Mouse (Mus musculus): Measurements from ENCODE around the gene Hook2. TPM values are rescaled to one million over a fixed set of nuclear protein-coding genes. Genes with fewer than 3 reads are reported as not detected.
A peak's percentile ranks its signal among the peaks of the same experiment; 100 is the strongest.

Hook2 gene
- polyA plus RNA-seq, 2 experiments: 3.2 to 4.3 TPM

GRCm38 (mm10) chr8:85036381-85036717 lies 45.9 kb downstream of the Hook2 start:
- ATAC-seq (ENCODE audit: insufficient read depth): peak; percentile 34
- 0% methylated on average over 9 of the region's 9 CpGs for WGBS (ENCODE audit: insufficient replicate concordance)
- no peaks in the 10 kb centered on the region for H3K27me3 ChIP-seq (ENCODE audit: control insufficient read depth, insufficient read depth, low read length)
- no peak for DNase-seq (ENCODE audit: low read depth in 3 of 3, low spot score in 3 of 3)
- peaks cover 34% of the 10 kb centered on the region for H3K36me3 ChIP-seq (replicated peaks; ENCODE audit: control insufficient read depth, insufficient read depth, low read depth)
- peak overlapping the region; percentile 79 to 91 for H3K4me3 ChIP-seq (ENCODE audit: insufficient read depth in 1 of 2, low read depth in 2 of 2, low read length in 2 of 2)
- H3K9ac ChIP-seq (replicated peaks): peak overlapping the region; percentile 75
- TF ChIP-seq EP300 (IDR thresholded peaks at IDR 0.05; ENCODE audit: low read depth) (no peak), CTCF (IDR thresholded peaks at IDR 0.05; ENCODE audit: low read depth) (no peak)
- peak overlapping the region; percentile 75 for H3K27ac ChIP-seq
- peak overlapping the region; percentile 98 for H3K4me2 ChIP-seq (ENCODE audit: low read depth)
- H3K4me1 ChIP-seq (replicated peaks; ENCODE audit: control insufficient read depth in 2 of 2, insufficient read depth in 2 of 2, low read length in 1 of 2): peaks cover 15 to 18% of the 10 kb centered on the region in 2 experiments
- no peaks in the 10 kb centered on the region for H3K9me3 ChIP-seq (ENCODE audit: control insufficient read depth, low read length)

- Histone ChIP-seq H3K27me3 (ENCODE audit: control insufficient read depth, insufficient read depth, low read length) (no peaks in the 10 kb centered on the region), H3K27ac (peak within 1 kb of the TSS; percentile 75), H3K9me3 (ENCODE audit: control insufficient read depth, low read length) (no peaks in the 10 kb centered on the region), H3K4me1 (replicated peaks; ENCODE audit: control insufficient read depth in 2 of 2, insufficient read depth in 2 of 2, low read length in 1 of 2) (peaks cover 15 to 18% of the 10 kb centered on the region in 2 experiments), H3K9ac (replicated peaks) (peak within 1 kb of the TSS; percentile 88), H3K4me2 (ENCODE audit: low read depth) (peak within 1 kb of the TSS; percentile 98), H3K36me3 (replicated peaks; ENCODE audit: control insufficient read depth, insufficient read depth, low read depth) (peaks cover 35% of the 10 kb centered on the region), H3K4me3 (ENCODE audit: insufficient read depth in 1 of 2, low read depth in 2 of 2, low read length in 2 of 2) (peak within 1 kb of the TSS; percentile 79 to 91)
- TF ChIP-seq EP300 (IDR thresholded peaks at IDR 0.05; ENCODE audit: low read depth) (no peak), CTCF (IDR thresholded peaks at IDR 0.05; ENCODE audit: low read depth) (no peak)
- ATAC-seq (ENCODE audit: insufficient read depth) (peak; percentile 87), DNase-seq (ENCODE audit: low read depth in 3 of 3, low spot score in 3 of 3) (peak; percentile 95 to 97 (median 96))
- under 1% methylated on average over 59 of the region's 59 CpGs for WGBS (ENCODE audit: insufficient replicate concordance)
Measured at GRCm38 (mm10) chr8:85036718-85037365, 46.4 kb downstream of the Hook2 start, which contains the start of gene Tnpo2. TSS of gene Tnpo2 (plus strand) at chr8:85036915.

GRCm38 (mm10) chr8:85037366-85037680 lies 46.9 kb downstream of the Hook2 start:
- peaks cover 36% of the 10 kb centered on the region for H3K36me3 ChIP-seq (replicated peaks; ENCODE audit: control insufficient read depth, insufficient read depth, low read depth)
- TF ChIP-seq EP300 (IDR thresholded peaks at IDR 0.05; ENCODE audit: low read depth) (no peak), CTCF (IDR thresholded peaks at IDR 0.05; ENCODE audit: low read depth) (no peak)
- ATAC-seq (ENCODE audit: insufficient read depth) (peak; percentile 27), DNase-seq (ENCODE audit: low read depth in 3 of 3, low spot score in 3 of 3) (no peak)
- H3K4me1 ChIP-seq (replicated peaks; ENCODE audit: control insufficient read depth in 2 of 2, insufficient read depth in 2 of 2, low read length in 1 of 2): peaks cover 15 to 18% of the 10 kb centered on the region in 2 experiments
- H3K4me3 ChIP-seq (ENCODE audit: insufficient read depth in 1 of 2, low read depth in 2 of 2, low read length in 2 of 2): peak overlapping the region; percentile 79 to 90
- H3K27me3 ChIP-seq (ENCODE audit: control insufficient read depth, insufficient read depth, low read length): no peaks in the 10 kb centered on the region
- peak overlapping the region; percentile 88 for H3K9ac ChIP-seq (replicated peaks)
- peak overlapping the region; percentile 98 for H3K4me2 ChIP-seq (ENCODE audit: low read depth)
- WGBS (ENCODE audit: insufficient replicate concordance): under 1% methylated on average over 14 of the region's 14 CpGs
- no peaks in the 10 kb centered on the region for H3K9me3 ChIP-seq (ENCODE audit: control insufficient read depth, low read length)
- peak overlapping the region; percentile 72 for H3K27ac ChIP-seq

- Histone ChIP-seq H3K4me2 (ENCODE audit: low read depth) (peak overlapping the region; percentile 98), H3K36me3 (replicated peaks; ENCODE audit: control insufficient read depth, insufficient read depth, low read depth) (peaks cover 32% of the 10 kb centered on the region), H3K27me3 (ENCODE audit: control insufficient read depth, insufficient read depth, low read length) (no peaks in the 10 kb centered on the region), H3K4me3 (ENCODE audit: insufficient read depth in 1 of 2, low read depth in 2 of 2, low read length in 2 of 2) (peak overlapping the region; percentile 79 to 90), H3K27ac (peak overlapping the region; percentile 72), H3K9ac (replicated peaks) (peak overlapping the region; percentile 88), H3K9me3 (ENCODE audit: control insufficient read depth, low read length) (no peaks in the 10 kb centered on the region), H3K4me1 (replicated peaks; ENCODE audit: control insufficient read depth in 2 of 2, insufficient read depth in 2 of 2, low read length in 1 of 2) (peaks cover 15 to 18% of the 10 kb centered on the region in 2 experiments)
- TF ChIP-seq CTCF (IDR thresholded peaks at IDR 0.05; ENCODE audit: low read depth): no peak
- no peak for TF ChIP-seq EP300 (IDR thresholded peaks at IDR 0.05; ENCODE audit: low read depth)
- peak; percentile 36 for ATAC-seq (ENCODE audit: insufficient read depth)
- peak in 1 of 3 experiments; percentile 57 for DNase-seq (ENCODE audit: low read depth in 3 of 3, low spot score in 3 of 3)
- under 1% methylated on average over 57 of the region's 57 CpGs for WGBS (ENCODE audit: insufficient replicate concordance)
Measured at GRCm38 (mm10) chr8:85037681-85038531, 47.5 kb downstream of the Hook2 start.

- Histone ChIP-seq H3K4me1 (replicated peaks; ENCODE audit: control insufficient read depth in 2 of 2, insufficient read depth in 2 of 2, low read length in 1 of 2) (peaks cover 2 to 6% of the 10 kb centered on the region in 2 experiments; a peak in 3 of 4 replicates), H3K9me3 (ENCODE audit: control insufficient read depth, low read length) (no peaks in the 10 kb centered on the region), H3K27me3 (ENCODE audit: control insufficient read depth, insufficient read depth, low read length) (no peaks in the 10 kb centered on the region), H3K27ac (no peak overlapping the region), H3K9ac (replicated peaks) (no peak overlapping the region), H3K4me2 (ENCODE audit: low read depth) (no peak overlapping the region), H3K36me3 (replicated peaks; ENCODE audit: control insufficient read depth, insufficient read depth, low read depth) (peaks cover 82% of the 10 kb centered on the region), H3K4me3 (ENCODE audit: insufficient read depth in 1 of 2, low read depth in 2 of 2, low read length in 2 of 2) (no peak overlapping the region)
- TF ChIP-seq EP300 (IDR thresholded peaks at IDR 0.05; ENCODE audit: low read depth) (no peak), CTCF (IDR thresholded peaks at IDR 0.05; ENCODE audit: low read depth) (no peak)
- no peak for DNase-seq (ENCODE audit: low read depth in 3 of 3, low spot score in 3 of 3)
- 88% methylated on average over 6 of the region's 6 CpGs for WGBS (ENCODE audit: insufficient replicate concordance)
- no peak for ATAC-seq (ENCODE audit: insufficient read depth)
Measured at GRCm38 (mm10) chr8:85043619-85044018, 53.2 kb downstream of the Hook2 start.

Other genes with a start within 250 kb of the Hook2 start
- 1.2 and 1.4 TPM in 2 replicates for gene Nfix, start 190.3 kb upstream of the Hook2 start, polyA plus RNA-seq (2012; rRNA removed)
- 2.5 and 3.1 TPM in 2 replicates for gene Nfix, start 190.3 kb upstream of the Hook2 start, polyA plus RNA-seq (2014; fragmentation: Nextera tagmentation; extraction: Ambion mirVana)
- 1.9 TPM in 2 replicates for gene Dand5, start 167.8 kb upstream of the Hook2 start, polyA plus RNA-seq (2012; rRNA removed)
- gene Dand5, start 167.8 kb upstream of the Hook2 start, polyA plus RNA-seq (2014; fragmentation: Nextera tagmentation; extraction: Ambion mirVana): 2.5 and 2.7 TPM in 2 replicates
- 24.4 and 31.0 TPM in 2 replicates for gene Gadd45gip1, start 159.1 kb upstream of the Hook2 start, polyA plus RNA-seq (2012; rRNA removed)
- 50.2 and 55.7 TPM in 2 replicates for gene Gadd45gip1, start 159.1 kb upstream of the Hook2 start, polyA plus RNA-seq (2014; fragmentation: Nextera tagmentation; extraction: Ambion mirVana)
- 139 and 184 TPM in 2 replicates for gene Rad23a, start 149.9 kb upstream of the Hook2 start, polyA plus RNA-seq (2012; rRNA removed)
- gene Rad23a, start 149.9 kb upstream of the Hook2 start, polyA plus RNA-seq (2014; fragmentation: Nextera tagmentation; extraction: Ambion mirVana): 258 and 279 TPM in 2 replicates
- 144 and 262 TPM in 2 replicates for gene Calr, start 143.7 kb upstream of the Hook2 start, polyA plus RNA-seq (2012; rRNA removed)
- gene Calr, start 143.7 kb upstream of the Hook2 start, polyA plus RNA-seq (2014; fragmentation: Nextera tagmentation; extraction: Ambion mirVana): 348 and 351 TPM in 2 replicates
- gene Farsa, start 133.6 kb upstream of the Hook2 start, polyA plus RNA-seq (2012; rRNA removed): 53.5 and 54.8 TPM in 2 replicates
- 45.8 and 48.7 TPM in 2 replicates for gene Farsa, start 133.6 kb upstream of the Hook2 start, polyA plus RNA-seq (2014; fragmentation: Nextera tagmentation; extraction: Ambion mirVana)
- 16.7 and 26.4 TPM in 2 replicates for gene Syce2, start 118.5 kb upstream of the Hook2 start, polyA plus RNA-seq (2012; rRNA removed)
- 78.2 and 80.2 TPM in 2 replicates for gene Syce2, start 118.5 kb upstream of the Hook2 start, polyA plus RNA-seq (2014; fragmentation: Nextera tagmentation; extraction: Ambion mirVana)
- 27.1 and 31.4 TPM in 2 replicates for gene Gcdh, start 96.7 kb upstream of the Hook2 start, polyA plus RNA-seq (2012; rRNA removed)
- gene Gcdh, start 96.7 kb upstream of the Hook2 start, polyA plus RNA-seq (2014; fragmentation: Nextera tagmentation; extraction: Ambion mirVana): 38.9 and 42.7 TPM in 2 replicates
- 209 and 251 TPM in 2 replicates for gene Klf1, start 88.7 kb upstream of the Hook2 start, polyA plus RNA-seq (2012; rRNA removed)
- gene Klf1, start 88.7 kb upstream of the Hook2 start, polyA plus RNA-seq (2014; fragmentation: Nextera tagmentation; extraction: Ambion mirVana): 522 and 566 TPM in 2 replicates
- gene Dnase2a, start 82.0 kb upstream of the Hook2 start, polyA plus RNA-seq (2012; rRNA removed): 9.6 and 11.0 TPM in 2 replicates
- gene Dnase2a, start 82.0 kb upstream of the Hook2 start, polyA plus RNA-seq (2014; fragmentation: Nextera tagmentation; extraction: Ambion mirVana): 8.4 and 8.5 TPM in 2 replicates
- 0.06 and 0.21 TPM in 2 replicates for gene Mast1, start 53.2 kb upstream of the Hook2 start, polyA plus RNA-seq (2012; rRNA removed)
- gene Mast1, start 53.2 kb upstream of the Hook2 start, polyA plus RNA-seq (2014; fragmentation: Nextera tagmentation; extraction: Ambion mirVana): 0.08 and 0.14 TPM in 2 replicates
- gene Rtbdn, start 43.6 kb upstream of the Hook2 start, polyA plus RNA-seq (2012; rRNA removed): 0.03 TPM in 1 of 2 replicates, not detected in the other
- not detected in 2 replicates for gene Rtbdn, start 43.6 kb upstream of the Hook2 start, polyA plus RNA-seq (2014; fragmentation: Nextera tagmentation; extraction: Ambion mirVana)
- not detected in 2 replicates for gene Gm49661, start 21.2 kb upstream of the Hook2 start, polyA plus RNA-seq (2012; rRNA removed)
- gene Gm49661, start 21.2 kb upstream of the Hook2 start, polyA plus RNA-seq (2014; fragmentation: Nextera tagmentation; extraction: Ambion mirVana): not detected in 2 replicates
- 1,117 and 1,155 TPM in 2 replicates for gene Prdx2, start 21.0 kb upstream of the Hook2 start, polyA plus RNA-seq (2012; rRNA removed)
- 2,207 and 2,282 TPM in 2 replicates for gene Prdx2, start 21.0 kb upstream of the Hook2 start, polyA plus RNA-seq (2014; fragmentation: Nextera tagmentation; extraction: Ambion mirVana)
- 49.3 and 56.2 TPM in 2 replicates for gene Rnaseh2a, start 20.8 kb upstream of the Hook2 start, polyA plus RNA-seq (2012; rRNA removed)
- gene Rnaseh2a, start 20.8 kb upstream of the Hook2 start, polyA plus RNA-seq (2014; fragmentation: Nextera tagmentation; extraction: Ambion mirVana): 107 and 125 TPM in 2 replicates
- gene Junb, start 11.9 kb upstream of the Hook2 start, polyA plus RNA-seq (2012; rRNA removed): 8.3 and 10.5 TPM in 2 replicates
- gene Junb, start 11.9 kb upstream of the Hook2 start, polyA plus RNA-seq (2014; fragmentation: Nextera tagmentation; extraction: Ambion mirVana): 10.5 and 11.2 TPM in 2 replicates
- gene Best2, start 23.9 kb downstream of the Hook2 start, polyA plus RNA-seq (2012; rRNA removed): 0.02 TPM in 1 of 2 replicates, not detected in the other
- gene Best2, start 23.9 kb downstream of the Hook2 start, polyA plus RNA-seq (2014; fragmentation: Nextera tagmentation; extraction: Ambion mirVana): not detected in 2 replicates
- 83.4 and 85.3 TPM in 2 replicates for gene Asna1, start 34.7 kb downstream of the Hook2 start, polyA plus RNA-seq (2012; rRNA removed)
- 56.9 and 58.8 TPM in 2 replicates for gene Asna1, start 34.7 kb downstream of the Hook2 start, polyA plus RNA-seq (2014; fragmentation: Nextera tagmentation; extraction: Ambion mirVana)
- gene Trir, start 36.2 kb downstream of the Hook2 start, polyA plus RNA-seq (2012; rRNA removed): 74.0 and 100 TPM in 2 replicates
- gene Trir, start 36.2 kb downstream of the Hook2 start, polyA plus RNA-seq (2014; fragmentation: Nextera tagmentation; extraction: Ambion mirVana): 84.4 and 89.3 TPM in 2 replicates
- gene Tnpo2, start 46.3 kb downstream of the Hook2 start, polyA plus RNA-seq (2012; rRNA removed): 24.8 and 25.2 TPM in 2 replicates
- 9.9 and 10.2 TPM in 2 replicates for gene Tnpo2, start 46.3 kb downstream of the Hook2 start, polyA plus RNA-seq (2014; fragmentation: Nextera tagmentation; extraction: Ambion mirVana)
- gene Fbxw9, start 69.5 kb downstream of the Hook2 start, polyA plus RNA-seq (2012; rRNA removed): 8.9 and 13.5 TPM in 2 replicates
- 5.7 and 6.0 TPM in 2 replicates for gene Fbxw9, start 69.5 kb downstream of the Hook2 start, polyA plus RNA-seq (2014; fragmentation: Nextera tagmentation; extraction: Ambion mirVana)
- 0.29 TPM in 1 of 2 replicates, not detected in the other for gene Gm5741, start 77.4 kb downstream of the Hook2 start, polyA plus RNA-seq (2012; rRNA removed)
- not detected in 2 replicates for gene Gm5741, start 77.4 kb downstream of the Hook2 start, polyA plus RNA-seq (2014; fragmentation: Nextera tagmentation; extraction: Ambion mirVana)
- 19.6 and 21.5 TPM in 2 replicates for gene Dhps, start 81.2 kb downstream of the Hook2 start, polyA plus RNA-seq (2012; rRNA removed)
- gene Dhps, start 81.2 kb downstream of the Hook2 start, polyA plus RNA-seq (2014; fragmentation: Nextera tagmentation; extraction: Ambion mirVana): 30.9 and 36.4 TPM in 2 replicates
- 40.6 and 51.8 TPM in 2 replicates for gene Wdr83os, start 90.1 kb downstream of the Hook2 start, polyA plus RNA-seq (2012; rRNA removed)
- gene Wdr83os, start 90.1 kb downstream of the Hook2 start, polyA plus RNA-seq (2014; fragmentation: Nextera tagmentation; extraction: Ambion mirVana): 61.8 and 71.5 TPM in 2 replicates
- 21.2 and 26.0 TPM in 2 replicates for gene Wdr83, start 90.7 kb downstream of the Hook2 start, polyA plus RNA-seq (2012; rRNA removed)
- 20.1 and 24.4 TPM in 2 replicates for gene Wdr83, start 90.7 kb downstream of the Hook2 start, polyA plus RNA-seq (2014; fragmentation: Nextera tagmentation; extraction: Ambion mirVana)
- 15.2 and 19.5 TPM in 2 replicates for gene Man2b1, start 92.7 kb downstream of the Hook2 start, polyA plus RNA-seq (2012; rRNA removed)
- 17.2 and 20.6 TPM in 2 replicates for gene Man2b1, start 92.7 kb downstream of the Hook2 start, polyA plus RNA-seq (2014; fragmentation: Nextera tagmentation; extraction: Ambion mirVana)
- gene Zfp791, start 132.5 kb downstream of the Hook2 start, polyA plus RNA-seq (2012; rRNA removed): 0.64 and 0.87 TPM in 2 replicates
- gene Zfp791, start 132.5 kb downstream of the Hook2 start, polyA plus RNA-seq (2014; fragmentation: Nextera tagmentation; extraction: Ambion mirVana): 0.44 and 0.63 TPM in 2 replicates
- not detected in 2 replicates for gene Cks1brt, start 161.3 kb downstream of the Hook2 start, polyA plus RNA-seq (2012; rRNA removed)
- not detected in 2 replicates for gene Cks1brt, start 161.3 kb downstream of the Hook2 start, polyA plus RNA-seq (2014; fragmentation: Nextera tagmentation; extraction: Ambion mirVana)
- not detected in 2 replicates for gene Olfr371, start 235.4 kb downstream of the Hook2 start, polyA plus RNA-seq (2012; rRNA removed)
- gene Olfr371, start 235.4 kb downstream of the Hook2 start, polyA plus RNA-seq (2014; fragmentation: Nextera tagmentation; extraction: Ambion mirVana): not detected in 2 replicates